In the genomic region with DNA sequence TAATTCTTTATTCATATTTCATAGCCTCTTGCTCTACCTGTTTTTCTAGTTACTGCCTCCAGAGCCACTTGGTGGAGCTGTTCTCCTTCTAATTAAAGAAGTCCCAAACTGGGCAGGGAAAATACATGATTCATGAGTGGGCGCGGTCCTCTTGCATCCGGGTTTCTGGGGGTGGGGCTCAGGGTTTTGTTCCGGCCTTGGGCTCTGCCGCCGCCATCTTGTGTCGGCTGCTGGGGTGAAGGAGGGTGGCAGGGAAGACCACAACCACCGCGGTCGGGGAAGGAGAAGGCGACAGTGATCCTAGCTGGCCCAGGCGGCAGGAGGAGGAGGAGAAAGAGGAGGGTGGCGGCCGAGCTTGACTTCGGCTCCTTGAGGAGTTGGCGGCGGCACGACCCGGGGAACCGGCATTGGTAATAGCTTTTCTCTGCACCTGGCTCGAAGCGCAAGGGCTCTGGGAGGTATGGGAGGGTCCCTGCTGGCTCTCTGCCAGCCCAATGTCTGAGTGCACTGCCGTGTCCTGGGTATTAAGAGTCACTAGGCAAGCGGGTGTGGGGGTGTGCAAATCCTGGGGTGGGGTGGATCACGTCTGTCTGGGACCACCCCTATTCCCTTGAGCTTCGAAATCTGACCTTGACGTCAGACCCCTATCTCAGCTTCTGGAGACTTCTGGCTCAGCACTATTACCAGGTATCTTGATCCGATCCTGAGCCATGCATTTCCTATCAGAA, we compare ENCODE assay signal across 8 mouse cellular contexts. TPM values are rescaled to one million over a fixed set of nuclear protein-coding genes. Genes with fewer than 3 reads are reported as not detected.
DNase-seq lines count a peak whose midpoint lies in the region; ATAC-seq and TF ChIP-seq lines count a peak whose summit lies in the region.

No protein-coding gene starts in this region.

- TF ChIP-seq POLR2A in cortical plate, adult 2 months (IDR thresholded peaks at IDR 0.05; ENCODE audit: extremely low read depth, insufficient read depth, low read length) = peak; percentile 51; the same call in 1 of the 2 replicates

- DNase-seq in gastrocnemius, adult 8-10 months (ENCODE audit: low spot score in 2 of 2) = peak; percentile 73 to 79
- peak; percentile 94 for DNase-seq in induced T-regulatory cell, adult 2 months (ENCODE audit: low read depth)
- DNase-seq in left cerebral cortex, adult 9 months (ENCODE audit: low spot score in 2 of 2) = peak; percentile 77 to 89
- DNase-seq in right cerebral cortex, postnatal 14 days = peak; percentile 71
- peak; percentile 70 to 87 for DNase-seq in urinary bladder, postnatal 36 days (ENCODE audit: low spot score in 2 of 2)

- no peaks in the 10 kb centered on the region; the same call in 1 of the 2 replicates for H3K4me1 ChIP-seq in cortical plate, adult 2 months (ENCODE audit: control insufficient read depth, insufficient read depth, low read length)

- H3K27ac ChIP-seq in cortical plate, adult 2 months (ENCODE audit: insufficient read depth, low read length) = peak overlapping the region; percentile 83

- ATAC-seq in activated CD4-positive, CD25-positive, alpha-beta regulatory T cell, adult 4 months = peak; percentile 71
- peak; percentile 70 for ATAC-seq in megakaryocyte progenitor cell, adult 5-6 weeks (replicated peaks; ENCODE audit: poor library complexity)

- peak; percentile 22; the same call in 1 of the 2 replicates for TF ChIP-seq CTCF in cortical plate, adult 2 months (IDR thresholded peaks at IDR 0.05; ENCODE audit: extremely low read depth, insufficient read depth, low read length)

- H3K4me3 ChIP-seq in cortical plate, adult 2 months (ENCODE audit: insufficient read depth, low read length) = peak overlapping the region; percentile 91

RNA-seq across cellular contexts. Expression of a gene that starts 4.8 kb away (rescaled TPM):
- polyA plus RNA-seq in activated CD4-positive, CD25-positive, alpha-beta regulatory T cell, adult 4 months (2017; shearing (Covaris generic)) = 100 to 1,000 TPM; 118 to 150 TPM
- 254 and 256 TPM in 2 replicates for polyA plus RNA-seq in cortical plate, adult 2 months (2012; rRNA removed)
- 100 to 1,000 TPM; 143 to 161 (median 149) TPM for total RNA-seq in gastrocnemius, adult 8-10 months (2022)
- total RNA-seq in megakaryocyte progenitor cell, adult 5-6 weeks (2015) = 158 and 174 TPM in 2 replicates
- 151 and 156 TPM in 2 replicates for total RNA-seq in megakaryocyte progenitor cell, adult 5-6 weeks (2017)

RNA-seq across cellular contexts. Expression of a gene that starts 24.9 kb away (rescaled TPM):
- 1 to 10 TPM; 6.7 to 8.4 TPM for polyA plus RNA-seq in activated CD4-positive, CD25-positive, alpha-beta regulatory T cell, adult 4 months (2017; shearing (Covaris generic))
- polyA plus RNA-seq in cortical plate, adult 2 months (2012; rRNA removed) = 477 and 489 TPM in 2 replicates
- total RNA-seq in gastrocnemius, adult 8-10 months (2022) = 100 to 1,000 TPM; 105 to 130 (median 120) TPM
- total RNA-seq in megakaryocyte progenitor cell, adult 5-6 weeks (2015) = 49.2 and 49.8 TPM in 2 replicates
- 25.4 and 29.7 TPM in 2 replicates for total RNA-seq in megakaryocyte progenitor cell, adult 5-6 weeks (2017)

RNA-seq across cellular contexts. Expression of a gene that starts 40.8 kb away (rescaled TPM):
- 1 to 10 TPM; 6.1 to 6.6 TPM for polyA plus RNA-seq in activated CD4-positive, CD25-positive, alpha-beta regulatory T cell, adult 4 months (2017; shearing (Covaris generic))
- 95.7 and 99.6 TPM in 2 replicates for polyA plus RNA-seq in cortical plate, adult 2 months (2012; rRNA removed)
- 1 to 10 TPM; 1.7 to 2.3 (median 2.1) TPM for total RNA-seq in gastrocnemius, adult 8-10 months (2022)
- total RNA-seq in megakaryocyte progenitor cell, adult 5-6 weeks (2015) = 30.6 and 32.5 TPM in 2 replicates
- 32.2 and 36.7 TPM in 2 replicates for total RNA-seq in megakaryocyte progenitor cell, adult 5-6 weeks (2017)

RNA-seq across cellular contexts. Expression of a gene that starts 45.5 kb away (rescaled TPM):
- 100 to 1,000 TPM; 256 to 268 TPM for polyA plus RNA-seq in activated CD4-positive, CD25-positive, alpha-beta regulatory T cell, adult 4 months (2017; shearing (Covaris generic))
- 196 and 210 TPM in 2 replicates for polyA plus RNA-seq in cortical plate, adult 2 months (2012; rRNA removed)
- 100 to 1,000 TPM; 396 to 439 (median 407) TPM for total RNA-seq in gastrocnemius, adult 8-10 months (2022)
- total RNA-seq in megakaryocyte progenitor cell, adult 5-6 weeks (2015) = 161 and 171 TPM in 2 replicates
- 75.1 and 84.7 TPM in 2 replicates for total RNA-seq in megakaryocyte progenitor cell, adult 5-6 weeks (2017)

RNA-seq across cellular contexts. Expression of a gene that starts 45.6 kb away (rescaled TPM):
- 10 to 100 TPM; 32.4 to 48.4 TPM for polyA plus RNA-seq in activated CD4-positive, CD25-positive, alpha-beta regulatory T cell, adult 4 months (2017; shearing (Covaris generic))
- polyA plus RNA-seq in cortical plate, adult 2 months (2012; rRNA removed) = 52.9 and 54.3 TPM in 2 replicates
- total RNA-seq in gastrocnemius, adult 8-10 months (2022) = 10 to 100 TPM in 1 of 4 experiments, 1 to 10 TPM in 3; 8.4 to 10.3 (median 9.2) TPM
- total RNA-seq in megakaryocyte progenitor cell, adult 5-6 weeks (2015) = 28.4 and 32.0 TPM in 2 replicates
- total RNA-seq in megakaryocyte progenitor cell, adult 5-6 weeks (2017) = 66.3 and 82.3 TPM in 2 replicates

Comparison
In these comparisons a context has a peak if more than half of its experiments do, and no peak if none do; other contexts are left out.
1. Peak in every context shown above with its lines: DNase-seq, ATAC-seq, H3K4me3 ChIP-seq and H3K27ac ChIP-seq.
2. RNA of a gene that starts 40.8 kb away (total RNA-seq): 30.6 to 36.7 TPM in megakaryocyte progenitor cell, adult 5-6 weeks; 1.7 to 2.3 TPM in gastrocnemius, adult 8-10 months; every median in the first group is over 4 times any median in the second.